Mouse (Mus musculus) adrenal gland, adult 8-10 months (tissue): ENCODE data around the gene Calml3. TPM values are rescaled to one million over a fixed set of nuclear protein-coding genes. Genes with fewer than 3 reads are reported as not detected.

Experiments
- DNase-seq: peaks from one replicate; pipeline ENCODE4 v3.0.0; 2022
- total RNA-seq, 4 experiments: library from RNA; stranded (reverse); gene quantifications; 2 replicates each; pipeline ENCODE4 v1.2.4; 2022

Gene Calml3
- total RNA-seq, 4 experiments from 2014 or later = 0.24 TPM; not detected in 3

DNA sequence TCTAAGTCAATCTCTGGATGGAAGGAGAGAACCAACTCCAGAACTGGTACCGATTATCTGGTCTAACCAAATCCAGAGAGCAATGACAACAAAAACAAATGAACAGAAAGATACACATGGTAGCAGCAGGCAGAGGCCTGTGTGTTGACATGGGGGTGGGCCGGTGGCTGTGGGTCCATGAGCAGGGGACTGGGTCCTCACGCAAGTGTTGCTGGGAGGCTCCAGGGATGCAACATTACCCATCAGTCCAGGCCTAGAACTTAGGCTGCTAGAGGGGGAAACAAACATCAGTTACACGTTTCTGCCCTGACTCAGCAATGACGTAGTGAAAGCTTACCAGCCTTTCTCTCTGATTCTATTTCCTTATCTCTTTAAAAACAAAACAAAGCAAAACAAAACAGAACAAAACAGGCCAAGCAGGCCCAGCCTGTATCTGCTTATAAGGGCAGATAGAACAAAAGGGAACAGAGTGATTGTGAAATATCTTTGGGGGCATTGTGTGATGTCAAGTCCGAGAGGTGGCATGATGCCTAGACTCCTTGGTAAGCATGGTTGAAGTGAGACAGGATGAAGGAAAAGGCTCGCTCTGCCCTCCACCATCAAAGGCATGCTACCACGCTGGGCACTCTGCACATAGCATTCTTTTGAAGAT is 24.4 kb downstream of the Calml3 start:
- no peak for DNase-seq

DNA sequence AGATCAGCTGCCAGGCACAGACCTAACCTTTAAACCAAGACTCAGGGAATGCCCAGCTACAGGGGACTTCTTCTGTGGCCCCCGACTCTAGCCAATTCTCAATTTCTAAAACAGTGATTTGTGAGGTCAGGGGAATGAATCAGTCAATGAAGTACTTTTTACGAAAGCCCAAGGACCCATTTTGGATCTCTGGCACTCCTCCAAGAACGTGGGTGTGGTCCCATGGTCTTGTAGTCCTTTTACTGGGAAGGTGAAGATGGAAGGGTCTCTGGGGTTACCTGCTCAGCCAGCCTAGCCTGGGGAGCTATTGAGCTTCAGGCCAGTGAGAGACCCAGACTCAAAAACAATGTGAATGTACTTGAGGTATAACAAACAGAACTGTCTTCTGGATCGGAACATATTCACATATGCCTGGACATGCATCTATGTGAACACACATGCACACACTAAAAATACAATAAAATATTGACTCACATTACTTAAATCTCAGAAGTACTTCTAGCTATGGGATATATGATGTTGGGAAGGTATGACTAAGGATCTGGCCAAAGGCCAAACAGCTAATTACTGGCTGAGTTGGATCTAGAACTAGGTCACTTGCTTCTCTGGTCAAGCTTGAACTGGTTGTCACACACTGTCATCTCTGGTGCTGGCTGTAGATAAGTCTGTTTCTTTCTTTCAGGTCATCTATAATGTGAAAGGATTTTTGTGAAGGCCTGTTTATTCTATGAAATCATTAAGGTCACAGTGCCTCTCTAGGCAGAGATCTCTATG is 25.3 kb downstream of the Calml3 start:
- peak; percentile 77 for DNase-seq

DNA sequence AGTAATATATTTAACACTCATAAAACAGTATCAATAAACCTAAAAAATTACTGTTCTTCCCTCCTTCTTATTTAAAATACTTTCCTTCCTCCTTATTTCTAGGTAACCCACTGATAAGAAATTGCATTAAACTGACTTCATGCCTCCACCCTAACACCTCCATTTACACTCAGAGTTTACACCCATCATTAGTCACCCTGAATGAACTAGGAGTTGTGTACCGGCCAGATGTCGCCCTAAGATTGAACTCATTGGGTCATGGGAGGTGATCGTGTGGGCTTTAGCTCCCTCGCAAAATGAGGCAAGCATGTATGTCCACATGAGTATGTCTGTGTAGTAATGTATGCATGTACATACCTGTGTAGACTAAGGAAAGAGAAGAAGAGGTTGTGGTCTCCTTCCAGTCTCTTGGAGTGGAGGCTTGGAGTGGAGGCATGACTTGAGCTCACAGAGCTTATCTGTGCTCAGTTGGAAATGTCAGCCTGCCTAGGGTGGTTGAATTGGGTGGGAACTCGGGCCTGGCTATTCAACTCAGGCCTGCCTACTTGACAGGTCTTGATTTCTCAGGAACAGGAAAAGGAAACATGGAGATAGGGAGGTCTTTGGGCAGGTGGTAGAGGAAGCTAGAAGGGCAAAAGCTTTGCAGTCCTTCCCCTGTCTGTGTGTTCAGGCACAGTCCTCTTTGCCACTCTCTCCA is 26.8 kb downstream of the Calml3 start:
- DNase-seq = no peak

DNA sequence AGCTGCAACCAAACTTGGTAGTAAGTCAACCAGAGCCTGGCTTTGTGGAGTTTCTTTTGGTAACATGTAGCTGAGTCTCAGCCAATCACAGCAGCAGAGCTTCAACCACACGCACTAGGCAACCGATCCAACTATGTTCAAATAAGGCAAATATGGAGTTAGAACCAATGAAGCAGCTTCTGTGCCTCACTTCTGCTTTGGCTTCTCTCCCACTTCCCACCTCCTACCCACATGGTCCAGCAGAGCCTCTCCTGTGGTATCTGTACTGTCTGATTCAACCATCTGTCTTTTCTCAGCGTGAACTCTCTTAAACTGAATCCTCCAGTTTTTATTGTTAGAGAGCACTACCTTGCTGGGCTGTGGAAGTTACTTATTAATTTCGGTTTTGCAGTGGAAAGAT is 27.7 kb downstream of the Calml3 start:
- no peak for DNase-seq

DNA sequence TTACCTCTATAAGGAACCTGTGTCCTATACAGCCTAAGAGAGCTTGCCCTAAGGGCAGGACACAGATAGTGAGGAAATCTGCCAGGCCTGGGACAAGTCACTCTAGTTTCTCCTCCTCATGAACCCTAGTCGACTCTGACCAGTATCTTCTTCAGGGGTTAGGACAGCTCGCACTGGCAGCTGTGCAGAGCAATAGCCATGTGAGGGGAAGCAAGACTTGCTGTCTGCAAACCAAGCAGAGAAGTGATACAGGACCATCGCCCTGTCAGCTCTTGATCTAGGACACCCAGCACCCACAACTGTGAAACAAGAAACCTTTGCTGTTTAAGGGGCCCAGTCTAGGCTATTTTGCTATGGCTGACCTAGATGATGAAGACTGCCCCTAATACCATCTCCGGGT is 29.1 kb downstream of the Calml3 start:
- DNase-seq = no peak

DNA sequence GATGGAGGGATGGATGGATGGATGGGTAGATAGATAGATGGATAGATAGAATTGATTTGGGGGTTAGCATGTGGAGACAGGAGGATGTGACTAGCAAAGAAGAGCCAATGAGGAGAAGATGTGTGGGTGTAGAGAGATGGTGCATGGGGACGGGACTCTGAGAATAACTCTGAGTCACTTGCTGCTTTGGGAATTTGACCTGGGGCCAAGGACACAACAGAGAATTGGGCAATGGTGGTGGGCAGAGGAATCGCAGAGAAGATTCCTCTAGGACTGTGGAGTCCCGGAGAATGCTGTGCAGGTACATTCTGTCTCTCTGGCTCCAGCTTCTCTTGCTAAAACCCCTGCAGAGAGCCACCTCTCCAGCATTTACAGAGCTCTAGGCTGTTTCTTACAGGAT is 29.8 kb downstream of the Calml3 start:
- no peak for DNase-seq

DNA sequence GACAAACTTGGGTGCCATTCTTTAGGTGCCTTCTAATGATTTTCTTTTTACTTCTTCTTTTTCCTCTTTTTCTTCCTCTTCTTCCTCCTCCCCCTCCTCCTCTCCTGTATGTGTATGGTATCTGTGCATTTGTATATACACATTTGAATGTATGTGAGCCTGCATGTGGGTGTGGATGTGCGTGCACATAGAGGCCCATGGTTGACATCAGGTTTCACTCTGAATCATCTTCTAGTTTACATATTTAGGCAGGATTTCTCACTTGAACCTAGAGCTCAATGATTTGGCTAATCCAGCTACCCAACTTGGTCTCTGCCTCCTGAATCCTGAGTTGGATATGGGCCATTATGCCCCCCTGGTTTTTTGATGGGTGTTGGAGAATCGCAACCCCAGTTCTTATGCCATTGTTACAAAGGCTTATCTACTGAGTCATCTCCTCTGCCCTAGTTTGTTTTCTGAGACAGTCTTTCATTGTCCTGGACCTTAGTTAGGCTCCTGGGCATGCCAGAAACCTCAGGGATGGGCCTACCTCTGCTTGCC is 30.9 kb downstream of the Calml3 start:
- no peak for DNase-seq

DNA sequence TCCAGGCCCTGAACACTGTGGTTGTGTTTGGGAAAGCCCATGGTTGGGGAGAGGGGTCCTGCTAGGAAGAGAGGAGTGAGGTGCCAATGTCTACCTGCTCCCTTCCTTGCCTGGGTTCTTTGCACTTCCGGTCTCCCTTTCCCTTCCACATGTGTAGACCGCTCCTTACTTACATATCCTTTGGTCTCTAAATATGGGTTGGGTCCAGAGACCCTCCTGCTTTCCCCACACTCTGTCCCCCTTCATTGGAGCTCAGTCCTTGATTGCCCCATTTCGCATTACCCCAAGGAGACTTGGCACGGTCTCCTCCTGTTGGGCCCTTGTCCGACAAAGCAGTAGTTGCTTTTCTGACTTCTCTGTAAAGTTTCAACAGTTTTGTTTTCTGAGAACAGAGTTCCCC is 32.9 kb downstream of the Calml3 start:
- DNase-seq = no peak

DNA sequence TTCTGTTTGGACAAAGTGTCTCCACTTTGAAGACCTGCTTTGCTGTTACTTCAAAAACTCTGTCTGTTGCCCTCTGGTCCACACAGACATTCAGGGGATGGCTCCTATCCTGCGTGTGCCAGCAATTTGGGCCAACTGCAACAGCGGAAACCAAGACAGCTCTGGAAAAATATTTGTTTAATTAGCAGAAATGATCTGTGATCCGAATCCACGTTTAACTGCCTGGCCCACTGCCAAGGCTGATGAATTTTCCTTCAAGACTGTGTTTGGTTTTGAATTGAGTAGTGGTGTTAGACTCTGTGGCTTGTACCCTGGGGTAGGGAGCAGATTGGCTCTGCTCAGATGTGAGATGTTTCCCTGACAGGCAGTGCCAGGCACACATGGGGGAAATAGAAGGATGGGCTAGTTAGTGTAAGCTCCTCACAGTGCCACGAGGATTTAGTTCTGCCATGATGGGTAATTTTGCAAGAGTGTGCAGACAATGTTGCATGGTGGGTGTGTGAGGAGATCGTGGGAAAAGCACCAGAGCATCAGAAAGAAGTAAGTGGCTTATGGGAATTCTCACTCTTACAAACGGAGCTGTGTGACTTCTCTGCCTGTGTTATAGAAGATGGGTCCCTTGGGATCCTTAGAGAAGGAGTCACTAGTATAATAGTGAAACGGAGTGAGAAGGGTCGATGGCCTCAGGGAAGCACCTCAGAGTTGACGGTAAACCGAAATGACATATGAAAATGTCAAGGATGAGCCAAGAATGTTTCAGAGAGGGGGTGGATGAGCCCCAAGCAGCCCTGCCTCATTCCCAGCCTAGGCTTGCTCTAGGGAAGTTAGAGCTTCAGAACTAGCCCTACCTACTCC is 33.7 kb downstream of the Calml3 start:
- no peak for DNase-seq

DNA sequence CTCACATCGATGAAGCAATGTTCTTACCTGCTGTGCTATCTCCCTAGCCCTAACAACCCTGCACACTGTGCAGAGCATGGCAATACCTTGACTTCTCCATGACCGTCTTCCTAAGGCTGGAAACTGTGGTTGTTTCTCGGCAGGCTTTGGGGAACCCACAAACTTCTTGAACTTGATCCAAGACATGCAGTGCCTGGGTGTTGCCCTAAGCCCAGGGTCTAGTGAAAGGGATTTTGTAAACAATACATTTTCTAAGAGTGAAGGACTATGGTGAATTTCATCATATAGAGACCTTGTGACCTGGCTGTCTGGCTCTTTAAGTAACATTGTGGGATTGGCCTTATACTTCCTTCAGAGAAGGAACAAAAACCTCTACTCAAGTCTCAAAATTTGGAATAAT is 34.6 kb downstream of the Calml3 start:
- no peak for DNase-seq

DNA sequence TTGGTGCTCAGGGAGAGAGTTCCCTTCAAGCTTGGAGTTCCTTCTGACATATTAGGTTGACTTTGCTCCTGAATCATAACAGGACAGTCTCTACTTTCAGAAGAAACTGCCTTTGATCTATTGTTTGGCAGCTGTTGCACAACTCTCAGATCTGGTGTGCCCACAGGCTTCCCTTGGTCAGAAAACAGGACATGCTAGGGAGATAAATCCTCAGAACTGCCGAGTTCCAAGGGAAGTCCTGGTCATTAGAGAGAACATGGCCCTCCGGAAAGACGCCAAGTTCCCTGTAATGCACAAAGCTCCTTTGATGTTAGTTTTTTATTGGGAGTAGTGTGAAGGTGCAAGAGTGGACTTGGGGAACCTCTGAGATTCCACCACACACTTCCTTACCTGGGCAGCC is 35.5 kb downstream of the Calml3 start:
- peak; percentile 54 for DNase-seq

DNA sequence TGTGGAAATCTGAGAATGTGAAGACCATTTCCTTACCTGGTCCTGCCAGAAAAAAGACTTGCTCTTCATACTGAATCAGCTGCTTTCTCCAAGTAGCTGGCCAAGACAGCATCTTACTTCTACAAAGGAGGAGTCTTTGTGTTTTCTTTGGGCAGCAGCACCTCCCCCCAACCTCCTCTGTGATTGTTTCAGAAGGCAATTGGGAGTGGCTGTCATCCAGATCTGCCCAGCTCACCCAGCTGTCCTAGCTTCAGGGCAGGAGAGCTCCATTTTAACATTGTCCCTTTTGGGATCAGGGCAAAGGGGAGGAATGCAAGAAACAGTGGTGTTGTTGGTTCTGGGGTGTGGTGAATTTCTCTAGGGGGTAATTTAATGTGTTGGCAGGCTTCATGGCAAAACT is 37.0 kb downstream of the Calml3 start:
- DNase-seq = no peak

DNA sequence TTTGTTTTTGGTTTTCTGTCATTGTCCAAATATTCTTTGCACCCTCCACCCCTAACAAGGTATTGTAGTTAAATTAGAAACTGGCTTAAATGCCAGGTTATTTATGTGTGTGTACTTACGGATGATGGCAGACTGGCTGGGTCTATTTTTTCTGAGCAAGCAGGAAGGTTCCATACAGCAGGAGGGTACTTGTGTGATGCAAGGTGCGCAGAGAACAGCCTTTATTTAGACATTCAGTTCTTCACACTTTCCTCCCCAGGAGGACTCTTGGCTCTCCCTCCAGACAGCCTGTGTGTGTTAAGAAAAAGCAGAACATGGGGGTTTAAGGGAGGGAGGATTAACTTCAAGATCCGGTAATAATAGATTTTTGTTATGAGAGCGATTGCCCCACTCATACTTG is 38.3 kb downstream of the Calml3 start:
- no peak for DNase-seq

DNA sequence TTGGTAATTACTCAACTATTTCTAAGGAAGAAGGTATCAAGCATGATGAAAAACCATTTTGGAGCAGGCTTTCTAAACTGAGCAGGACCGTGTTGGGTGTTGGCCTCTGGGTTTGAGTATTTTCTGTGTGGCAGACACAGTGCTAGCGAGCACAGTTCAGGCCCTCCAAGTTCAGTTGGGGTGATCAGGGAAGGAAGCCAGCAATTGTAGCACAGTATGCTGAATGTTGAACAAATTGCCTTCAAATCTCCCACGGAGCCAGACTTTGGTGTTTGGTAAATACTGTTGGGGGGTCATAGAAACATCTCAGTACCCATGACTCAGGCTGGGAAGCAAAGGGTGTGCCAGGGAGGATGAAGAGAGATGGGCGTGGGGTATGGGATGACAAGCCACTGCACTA is 43.0 kb downstream of the Calml3 start:
- no peak for DNase-seq

DNA sequence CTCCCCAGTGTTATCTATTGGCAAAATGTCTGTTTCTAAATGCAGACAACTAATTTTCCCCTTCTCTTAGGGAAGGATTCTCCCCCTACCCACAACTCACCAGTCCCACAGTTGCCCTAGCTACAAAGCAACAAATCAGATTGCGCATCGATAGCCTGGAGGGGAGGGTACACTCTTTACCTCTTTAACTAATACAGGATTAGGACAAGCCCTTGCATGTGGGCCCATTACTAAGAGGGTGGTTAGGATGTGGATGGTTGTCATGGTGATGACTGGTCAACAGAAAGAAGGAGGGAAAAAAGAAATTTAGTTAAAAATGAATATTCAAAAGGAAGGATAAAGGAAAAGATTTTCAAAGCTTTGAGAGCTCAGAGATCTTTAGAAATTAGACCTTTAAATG is 45.8 kb downstream of the Calml3 start:
- no peak for DNase-seq

DNA sequence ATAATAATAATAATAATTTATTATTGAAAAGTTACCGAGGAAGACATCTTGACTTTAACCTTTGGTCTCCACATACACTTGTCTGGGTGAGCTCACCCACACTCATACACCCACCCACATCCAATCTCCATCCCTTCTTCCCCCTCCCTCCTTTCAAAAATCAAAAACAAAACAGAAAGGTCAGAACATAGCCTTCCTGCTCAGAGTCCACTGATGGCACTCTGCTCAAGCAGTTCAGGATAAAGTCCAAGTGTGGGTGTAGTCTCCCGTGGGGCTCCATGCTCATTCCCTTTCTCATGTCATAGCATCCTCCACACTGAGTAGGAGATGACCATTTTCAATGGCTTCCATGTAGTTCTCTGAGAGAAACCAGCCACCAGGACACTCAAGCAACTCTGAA is 50.8 kb downstream of the Calml3 start:
- DNase-seq = no peak

Other genes with a start within 250 kb of the Calml3 start
- 10 to 100 TPM; 23.8 to 31.9 (median 28.3) TPM for gene Fam208b, start 193.2 kb downstream of the Calml3 start, total RNA-seq
- 10 to 100 TPM; 13.7 to 22.5 (median 20.0) TPM for gene Asb13, start 170.3 kb downstream of the Calml3 start, total RNA-seq
- gene Calm4, start 33.4 kb upstream of the Calml3 start, total RNA-seq = not detected
- gene Calm5, start 49.9 kb upstream of the Calml3 start, total RNA-seq = not detected
- gene Net1, start 113.9 kb upstream of the Calml3 start, total RNA-seq = 100 to 1,000 TPM; 146 to 278 (median 191) TPM
- not detected for gene Tubal3, start 114.0 kb upstream of the Calml3 start, total RNA-seq
- gene Ucn3, start 141.0 kb upstream of the Calml3 start, total RNA-seq = not detected
- gene Akr1c14, start 244.7 kb upstream of the Calml3 start, total RNA-seq = 1 to 10 TPM in 3 of 4 experiments, under 1 TPM in 1; 0.77 to 3.4 (median 1.8) TPM